Mouse (Mus musculus) kidney, adult 11 months (tissue): Measurements from ENCODE around the gene Axl.

Source experiments
- DNase-seq: peaks from one replicate; pipeline ENCODE4 v3.0.0; 2022

The Axl gene

DNA sequence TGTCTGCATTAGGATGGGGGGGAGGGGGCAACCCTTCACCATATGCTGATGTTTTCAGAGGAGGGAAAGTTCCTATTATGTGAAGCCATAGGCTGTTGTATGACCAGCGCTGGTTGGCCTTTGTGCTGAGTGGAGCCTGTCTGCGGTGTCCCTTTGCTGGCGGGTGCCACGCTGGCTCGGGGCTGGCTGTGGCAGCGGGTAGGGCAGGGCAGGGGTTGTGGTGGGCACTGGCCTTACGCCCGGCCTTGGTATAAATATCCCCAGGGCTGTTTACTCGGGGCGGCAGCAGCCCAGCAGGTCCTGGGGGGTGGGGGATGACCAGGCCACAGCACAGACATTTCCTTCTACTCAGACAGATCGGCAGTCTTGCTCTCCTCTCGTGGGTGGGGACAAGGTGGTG lies 78.5 kb downstream of the Axl start:
- no peak for DNase-seq

DNA sequence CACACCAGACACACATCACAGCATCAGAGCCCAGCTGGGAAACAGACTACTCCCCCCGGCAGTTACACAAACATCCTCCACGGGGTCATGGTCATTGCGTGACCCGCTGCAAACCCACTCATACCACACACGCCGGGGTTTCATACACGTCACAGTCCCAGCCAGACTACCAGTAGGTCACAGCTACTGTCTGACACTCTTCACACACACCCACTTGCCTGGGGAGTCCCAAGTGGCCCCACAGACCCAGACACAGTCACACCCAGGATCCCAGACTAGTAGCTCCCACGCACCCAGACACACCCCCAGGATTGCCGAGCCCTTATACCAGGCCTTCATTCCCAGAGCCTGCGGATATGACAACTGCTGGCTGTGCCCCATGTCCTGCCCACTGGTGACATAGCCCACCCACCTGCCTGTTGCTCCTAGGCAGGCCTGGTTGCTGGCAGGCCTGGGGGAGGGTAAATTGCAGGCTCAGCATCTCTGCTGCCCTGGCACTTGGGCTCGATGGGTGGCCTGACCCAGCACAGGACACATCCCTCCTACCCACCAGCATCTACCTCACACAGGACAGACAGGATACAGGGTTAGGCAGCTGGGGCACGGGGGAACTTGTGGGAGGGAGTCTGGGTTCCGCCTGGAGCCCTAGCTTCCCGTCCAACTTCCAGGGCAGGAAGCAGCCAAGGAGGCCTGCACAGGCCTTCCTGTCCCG lies 80.8 kb downstream of the Axl start:
- peak; percentile 72 for DNase-seq
